Mouse (Mus musculus): ENCODE results near the gene Trim66.

Trim66 gene

DNA sequence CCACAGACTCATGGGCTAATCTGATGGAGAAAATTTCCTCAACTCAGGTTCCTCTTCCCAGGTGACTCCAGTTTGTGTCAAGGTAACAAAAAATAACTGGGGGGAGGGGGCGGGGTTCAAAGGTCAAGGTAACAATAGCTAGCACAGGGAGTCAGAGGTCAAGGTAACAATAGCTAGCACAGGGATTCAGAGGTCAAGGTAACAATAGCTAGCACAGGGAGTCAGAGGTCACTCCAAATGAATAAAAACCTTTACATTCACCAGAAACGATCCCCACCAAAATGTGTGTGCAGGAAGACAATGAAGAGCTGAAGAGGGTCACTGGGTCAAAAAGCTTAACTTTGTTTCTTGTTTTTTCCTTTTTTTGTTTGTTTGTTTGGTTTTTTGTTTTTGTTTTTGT lies 59.9 kb downstream of the Trim66 start:
- no peak for DNase-seq (ENCODE audit: low spot score)

DNA sequence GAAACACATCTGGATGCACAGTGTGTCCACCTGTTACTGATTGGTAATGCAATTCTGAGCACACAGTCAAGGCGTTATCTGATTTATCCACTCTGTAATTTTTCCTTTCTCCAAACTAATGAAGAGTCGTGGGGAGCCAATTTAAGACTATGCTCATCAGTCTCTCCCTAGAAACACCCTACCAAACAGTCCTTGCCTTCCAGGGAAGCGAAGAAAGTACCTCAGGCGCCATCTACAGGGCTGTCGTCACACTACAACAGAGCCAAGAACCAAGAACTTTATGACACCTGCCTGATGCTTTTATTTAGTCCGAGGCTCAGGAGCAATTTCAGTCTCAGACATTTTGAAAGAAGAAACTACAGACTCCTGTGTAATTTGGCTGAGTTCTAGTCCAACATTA lies 62.9 kb downstream of the Trim66 start:
- peak; percentile 34 for DNase-seq (ENCODE audit: low spot score)

DNA sequence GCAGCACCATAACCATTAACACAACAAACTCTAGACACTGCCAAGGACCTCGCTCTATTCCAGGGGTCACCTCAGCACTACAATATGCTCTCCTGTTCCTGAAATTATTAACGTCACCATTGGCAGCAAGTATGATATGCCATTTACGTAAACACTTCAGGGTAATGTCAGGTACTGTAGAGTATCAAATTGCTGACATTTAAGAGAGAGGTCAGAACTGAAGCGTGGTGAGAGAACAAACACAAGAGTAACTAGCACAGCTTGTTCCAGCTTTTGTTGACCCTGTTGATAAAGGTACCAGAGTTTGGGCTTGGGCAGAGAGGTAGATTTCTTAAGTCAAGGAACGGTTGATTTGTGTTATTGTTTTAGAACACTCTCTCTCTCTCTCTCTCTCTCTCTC lies 65.2 kb downstream of the Trim66 start:
- DNase-seq (ENCODE audit: low spot score): no peak

DNA sequence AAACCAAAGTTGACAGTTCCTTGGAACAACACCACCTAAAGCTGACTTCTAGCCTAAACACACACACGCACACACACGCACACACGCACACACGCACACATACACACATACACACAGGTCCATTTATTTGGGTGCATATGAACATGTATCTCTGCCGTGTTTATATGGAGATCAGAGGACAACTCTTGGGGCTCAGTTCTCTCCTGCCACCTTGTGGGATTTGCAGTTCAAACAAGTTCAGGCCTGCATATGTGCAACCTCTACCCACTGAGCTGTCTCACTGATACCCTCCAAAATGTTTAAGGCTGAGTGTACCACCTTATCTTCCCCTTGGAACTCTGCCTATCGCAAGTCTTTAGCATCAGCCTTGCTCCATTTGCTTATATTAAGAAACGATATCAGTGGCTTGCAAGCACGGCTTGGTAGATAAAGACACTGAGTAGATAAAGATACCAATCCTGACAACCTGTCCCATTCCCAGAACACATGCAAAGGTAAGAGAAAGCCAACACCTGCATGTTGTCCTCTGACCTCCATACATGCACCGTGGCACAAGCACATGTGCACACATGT lies 67.2 kb downstream of the Trim66 start:
- no peak for DNase-seq (ENCODE audit: low spot score)

DNA sequence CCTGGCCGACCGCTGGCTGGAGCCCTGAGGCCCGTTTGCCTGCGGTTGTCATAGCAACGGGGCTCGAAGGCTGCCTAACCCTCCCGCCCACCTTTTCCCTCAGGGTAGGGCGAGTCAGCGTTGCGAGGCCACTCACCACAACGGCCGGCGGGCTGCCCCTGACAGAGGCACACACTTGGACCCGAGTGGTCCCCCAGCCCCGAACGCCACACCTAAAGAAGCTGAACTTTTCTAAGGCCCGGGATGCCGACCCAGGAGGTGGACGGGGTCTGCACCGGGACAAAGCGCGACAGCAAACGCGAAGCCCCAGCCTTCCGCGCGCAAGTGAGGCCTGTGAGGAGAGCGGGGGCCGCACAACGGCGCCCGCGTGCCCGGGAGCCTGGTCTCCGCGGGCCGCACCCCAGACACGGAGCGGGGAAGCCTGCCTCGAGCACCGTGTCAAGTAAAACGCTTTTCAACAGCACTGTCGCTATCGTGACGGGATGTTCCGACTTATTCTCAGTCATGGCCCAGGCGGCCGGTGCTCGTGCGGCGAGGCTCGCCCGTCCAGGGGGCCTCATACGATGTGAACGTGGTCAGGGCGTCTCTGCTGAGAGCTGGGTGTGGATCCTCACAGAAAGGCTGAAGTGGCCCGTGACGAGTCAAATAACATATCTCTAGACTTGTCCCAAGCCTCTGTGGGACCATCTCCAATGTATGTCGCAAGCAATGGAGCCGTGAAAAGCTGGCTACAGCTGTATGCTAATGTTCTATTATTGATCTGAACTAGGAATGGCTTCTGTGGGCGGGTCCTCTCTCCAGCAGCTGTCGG lies 68.9 kb downstream of the Trim66 start, which contains the start of gene Stk33:
Stk33 (minus strand) TSS at position 301 of the 811 bp plus-strand sequence.
- no peak for DNase-seq (ENCODE audit: low spot score)

DNA sequence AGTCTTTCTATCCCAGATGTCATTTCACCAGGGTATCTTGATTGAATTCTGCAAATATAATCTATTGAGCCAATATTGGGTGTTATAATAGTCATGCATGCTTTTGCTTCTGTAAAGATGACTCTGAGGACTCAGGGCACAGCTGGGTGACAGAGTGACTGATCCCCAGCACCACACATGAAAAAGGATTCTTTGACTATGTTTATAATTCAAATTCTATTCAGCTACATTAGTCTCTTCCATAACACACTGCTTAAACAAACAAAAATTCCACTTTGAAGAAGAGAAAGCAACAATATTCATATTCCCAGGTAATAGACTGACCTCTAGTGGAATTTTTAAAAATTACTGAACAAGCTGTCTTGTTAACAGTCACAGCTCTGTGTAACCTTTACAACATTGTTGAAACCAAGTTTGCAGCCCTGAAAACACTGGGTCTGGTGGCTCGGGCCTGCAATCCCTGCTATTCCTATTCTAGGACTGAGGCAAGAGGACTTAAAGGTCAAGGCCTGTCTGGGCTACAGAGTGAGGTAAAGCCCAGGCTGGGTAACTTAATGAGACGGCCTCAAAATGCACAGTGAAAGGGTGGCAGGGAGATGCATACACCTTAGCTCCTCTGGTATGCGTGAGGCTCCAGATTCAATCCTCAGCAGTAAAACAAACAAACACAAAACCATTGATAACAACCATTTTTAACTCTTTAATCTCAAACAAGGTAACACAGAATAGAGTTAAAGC lies 83.3 kb downstream of the Trim66 start:
- DNase-seq (ENCODE audit: low spot score): peak; percentile 4

DNA sequence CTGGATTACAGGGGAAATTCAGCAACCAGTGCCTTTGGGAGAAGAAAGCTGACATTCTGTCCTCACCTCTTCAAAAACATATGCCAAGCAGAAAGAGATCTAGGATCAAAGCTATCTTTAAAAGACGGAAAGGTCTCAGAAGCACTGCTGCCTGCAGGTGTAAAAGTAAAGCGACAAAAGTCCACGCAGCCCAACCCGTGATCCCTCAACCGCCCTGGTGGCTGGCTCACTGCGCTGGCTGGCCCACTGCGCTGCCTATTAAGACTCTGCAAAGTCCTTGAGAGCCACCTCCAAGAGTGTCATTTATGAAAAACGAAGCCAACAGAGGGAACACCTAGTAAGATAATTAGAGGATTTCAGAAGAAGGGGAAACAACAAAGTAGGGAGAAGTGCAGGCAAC lies 85.1 kb downstream of the Trim66 start:
- DNase-seq (ENCODE audit: low spot score): no peak

DNA sequence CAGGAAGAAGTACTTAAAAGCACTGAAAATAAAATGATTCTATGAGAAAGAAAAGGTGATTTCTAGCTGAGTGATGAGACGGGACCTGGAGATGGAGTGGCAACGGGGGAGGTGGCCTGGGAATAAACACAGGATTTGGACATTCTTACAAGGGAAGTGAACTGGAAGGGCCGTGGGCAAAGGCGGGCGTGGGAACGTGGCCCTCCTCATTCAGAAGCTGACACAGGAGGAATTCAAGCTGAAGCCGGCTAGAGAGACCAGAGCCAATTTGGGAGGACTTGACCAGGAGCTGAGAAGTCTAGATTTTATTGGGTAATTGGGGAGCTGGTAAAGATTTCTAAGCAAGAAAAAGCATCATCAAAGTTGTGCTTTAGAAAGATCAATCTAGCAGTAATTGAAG lies 102.4 kb downstream of the Trim66 start:
- no peak for DNase-seq (ENCODE audit: low spot score)

DNA sequence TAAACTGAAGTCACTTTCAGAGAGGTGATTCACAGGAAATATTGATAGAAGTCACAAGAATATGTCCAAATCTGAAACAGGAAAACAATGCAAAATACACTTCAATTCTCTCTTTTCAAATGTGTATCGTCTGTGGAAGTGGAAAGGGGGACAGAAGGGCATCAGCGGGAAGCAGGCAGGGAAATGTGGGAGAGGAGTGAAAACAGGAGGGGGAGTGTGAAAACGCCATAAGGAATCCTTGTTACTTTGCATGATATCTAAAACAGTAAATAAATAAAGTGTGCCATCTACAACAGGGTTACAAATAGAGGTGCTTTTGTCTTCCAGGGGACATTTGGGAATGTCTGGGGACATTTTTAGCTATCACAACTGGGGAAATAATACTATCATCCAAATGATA lies 108.6 kb downstream of the Trim66 start:
- DNase-seq (ENCODE audit: low spot score): no peak
